Mouse (Mus musculus): Measurements from ENCODE around the gene Grin2c. TPM values are rescaled to one million over a fixed set of nuclear protein-coding genes. Genes with fewer than 3 reads are reported as not detected.

Grin2c gene
- total RNA-seq (2018; cell fraction: chromatin; rRNA removed): under 1 TPM in 3 of 26 experiments, not detected in 23; 0.16 to 0.63 (median 0.20) TPM
- total RNA-seq (2018; cell fraction: cytosol; rRNA removed): under 1 TPM in 3 of 26 experiments, not detected in 23; 0.05 TPM
- under 1 TPM in 2 of 26 experiments, not detected in 24; 0.12 to 0.15 TPM for total RNA-seq (2018; cell fraction: nucleus; rRNA removed)
- not detected in 3 replicates for polyA plus RNA-seq (2018)

- H3K4me3 ChIP-seq (ENCODE audit: inconsistent target): no peak within 1 kb of the TSS
- no peak within 1 kb of the TSS for H3K27ac ChIP-seq
- H3K36me3 ChIP-seq (ENCODE audit: inconsistent target): no peaks in the 10 kb centered on the region
- WGBS (ENCODE audit: missing documents): 20% methylated on average over 38 of the region's 50 CpGs
- no peaks in the 10 kb centered on the region for H3K79me2 ChIP-seq (ENCODE audit: inconsistent target)
These were observed at the start of gene Grin2c for GRCm38 (mm10) chr11:115267061-115267883. Grin2c (minus strand) TSS chr11:115267243.

- no peak overlapping the region for H3K4me3 ChIP-seq (ENCODE audit: inconsistent target)
- no peaks in the 10 kb centered on the region for H3K36me3 ChIP-seq (ENCODE audit: inconsistent target)
- H3K79me2 ChIP-seq (ENCODE audit: inconsistent target): no peaks in the 10 kb centered on the region
- 21% methylated on average over 2 of the region's 2 CpGs for WGBS (ENCODE audit: missing documents)
- H3K27ac ChIP-seq: no peak overlapping the region
These were observed 47.2 kb upstream of the Grin2c start for GRCm38 (mm10) chr11:115314249-115314648.

GRCm38 (mm10) chr11:115308781-115309180 is 41.7 kb upstream of the Grin2c start:
- WGBS (ENCODE audit: missing documents): 83% methylated on average over 1 of the region's 1 CpGs
- no peak overlapping the region for H3K27ac ChIP-seq

GRCm38 (mm10) chr11:115306863-115307262 is 39.8 kb upstream of the Grin2c start, which contains the start of gene Otop2:
Otop2 (plus strand) TSS chr11:115307163.
- Histone ChIP-seq H3K79me2 (ENCODE audit: inconsistent target) (no peaks in the 10 kb centered on the region), H3K27ac (no peak within 1 kb of the TSS), H3K4me3 (ENCODE audit: inconsistent target) (no peak within 1 kb of the TSS), H3K36me3 (ENCODE audit: inconsistent target) (no peaks in the 10 kb centered on the region)
- WGBS (ENCODE audit: missing documents): 62% methylated on average over 8 of the region's 8 CpGs

More at GRCm38 (mm10) chr11:115308781-115309180, 41.7 kb upstream of the Grin2c start:
- Histone ChIP-seq H3K79me2 (ENCODE audit: inconsistent target) (no peaks in the 10 kb centered on the region), H3K4me3 (ENCODE audit: inconsistent target) (no peak overlapping the region), H3K36me3 (ENCODE audit: inconsistent target) (no peaks in the 10 kb centered on the region)

- WGBS (ENCODE audit: missing documents): 83% methylated on average over 8 of the region's 8 CpGs
- Histone ChIP-seq H3K4me3 (ENCODE audit: inconsistent target) (no peak overlapping the region), H3K36me3 (ENCODE audit: inconsistent target) (no peaks in the 10 kb centered on the region), H3K79me2 (ENCODE audit: inconsistent target) (no peaks in the 10 kb centered on the region), H3K27ac (no peak overlapping the region)
These were observed 36.1 kb upstream of the Grin2c start for GRCm38 (mm10) chr11:115303167-115303566.

- WGBS (ENCODE audit: missing documents): 82% methylated on average over 2 of the region's 2 CpGs
- Histone ChIP-seq H3K27ac (no peak overlapping the region), H3K79me2 (ENCODE audit: inconsistent target) (no peaks in the 10 kb centered on the region), H3K36me3 (ENCODE audit: inconsistent target) (no peaks in the 10 kb centered on the region), H3K4me3 (ENCODE audit: inconsistent target) (no peak overlapping the region)
These were observed 34.3 kb upstream of the Grin2c start for GRCm38 (mm10) chr11:115301351-115301750.

- Histone ChIP-seq H3K27ac (no peak overlapping the region), H3K79me2 (ENCODE audit: inconsistent target) (no peaks in the 10 kb centered on the region), H3K4me3 (ENCODE audit: inconsistent target) (no peak overlapping the region), H3K36me3 (ENCODE audit: inconsistent target) (no peaks in the 10 kb centered on the region)
- WGBS (ENCODE audit: missing documents): 83% methylated on average over 4 of the region's 4 CpGs
These were observed 33.7 kb upstream of the Grin2c start for GRCm38 (mm10) chr11:115300745-115301144.

- 67% methylated on average over 8 of the region's 8 CpGs for WGBS (ENCODE audit: missing documents)
- Histone ChIP-seq H3K4me3 (ENCODE audit: inconsistent target) (no peak overlapping the region), H3K27ac (no peak overlapping the region), H3K79me2 (ENCODE audit: inconsistent target) (no peaks in the 10 kb centered on the region), H3K36me3 (ENCODE audit: inconsistent target) (no peaks in the 10 kb centered on the region)
These were observed 31.1 kb upstream of the Grin2c start for GRCm38 (mm10) chr11:115298160-115298559.

- H3K27ac ChIP-seq: no peak within 1 kb of the TSS
These were observed 30.3 kb upstream of the Grin2c start, which contains the start of gene Fads6 for GRCm38 (mm10) chr11:115297214-115297826. Fads6 (minus strand) TSS chr11:115297663.

GRCm38 (mm10) chr11:115296471-115297210 is 29.6 kb upstream of the Grin2c start:
- Histone ChIP-seq H3K4me3 (ENCODE audit: inconsistent target) (no peak overlapping the region), H3K27ac (no peak overlapping the region), H3K79me2 (ENCODE audit: inconsistent target) (no peaks in the 10 kb centered on the region), H3K36me3 (ENCODE audit: inconsistent target) (no peaks in the 10 kb centered on the region)
- 66% methylated on average over 19 of the region's 21 CpGs for WGBS (ENCODE audit: missing documents)

More at GRCm38 (mm10) chr11:115297214-115297826, 30.3 kb upstream of the Grin2c start, which contains the start of gene Fads6:
- Histone ChIP-seq H3K36me3 (ENCODE audit: inconsistent target) (no peaks in the 10 kb centered on the region), H3K79me2 (ENCODE audit: inconsistent target) (no peaks in the 10 kb centered on the region), H3K4me3 (ENCODE audit: inconsistent target) (no peak within 1 kb of the TSS)
- WGBS (ENCODE audit: missing documents): 3% methylated on average over 44 of the region's 44 CpGs

- no peaks in the 10 kb centered on the region for H3K79me2 ChIP-seq (ENCODE audit: inconsistent target)
- no peaks in the 10 kb centered on the region for H3K36me3 ChIP-seq (ENCODE audit: inconsistent target)
- H3K27ac ChIP-seq: no peak overlapping the region
- WGBS (ENCODE audit: missing documents): 86% methylated on average over 11 of the region's 11 CpGs
- no peak overlapping the region for H3K4me3 ChIP-seq (ENCODE audit: inconsistent target)
These were observed 28.9 kb upstream of the Grin2c start for GRCm38 (mm10) chr11:115295939-115296338.

GRCm38 (mm10) chr11:115292631-115293375 is 25.8 kb upstream of the Grin2c start:
- WGBS (ENCODE audit: missing documents): 88% methylated on average over 12 of the region's 14 CpGs
- Histone ChIP-seq H3K36me3 (ENCODE audit: inconsistent target) (no peaks in the 10 kb centered on the region), H3K27ac (no peak overlapping the region), H3K79me2 (ENCODE audit: inconsistent target) (no peaks in the 10 kb centered on the region), H3K4me3 (ENCODE audit: inconsistent target) (no peak overlapping the region)

GRCm38 (mm10) chr11:115291503-115291902 is 24.5 kb upstream of the Grin2c start:
- H3K36me3 ChIP-seq (ENCODE audit: inconsistent target): no peaks in the 10 kb centered on the region
- no peaks in the 10 kb centered on the region for H3K79me2 ChIP-seq (ENCODE audit: inconsistent target)
- 97% methylated on average over 10 of the region's 10 CpGs for WGBS (ENCODE audit: missing documents)
- no peak overlapping the region for H3K4me3 ChIP-seq (ENCODE audit: inconsistent target)
- H3K27ac ChIP-seq: no peak overlapping the region

- WGBS (ENCODE audit: missing documents): 74% methylated on average over 6 of the region's 6 CpGs
- Histone ChIP-seq H3K36me3 (ENCODE audit: inconsistent target) (no peaks in the 10 kb centered on the region), H3K4me3 (ENCODE audit: inconsistent target) (no peak overlapping the region), H3K79me2 (ENCODE audit: inconsistent target) (no peaks in the 10 kb centered on the region), H3K27ac (no peak overlapping the region)
These were observed 23.9 kb upstream of the Grin2c start for GRCm38 (mm10) chr11:115290919-115291318.
